Mouse (Mus musculus) liver, embryonic 15.5 days (tissue): ENCODE data around the gene Qtrt2. TPM values are rescaled to one million over a fixed set of nuclear protein-coding genes. Genes with fewer than 3 reads are reported as not detected.

Experiments
- ATAC-seq: fragments of 200-750 bp; cut with Nextera tagmentation; 2 replicates; pipeline ENCODE4 v1.8.0; 2017; ENCODE audit warnings: moderate number of reproducible peaks, mild to moderate bottlenecking, moderate library complexity; ENCODE audit not compliant: insufficient read depth
- H3K27ac ChIP-seq: fragments of 300-500 bp; sonication (generic); replicated peaks from 2 replicates; pipeline ENCODE4 v1.5.1; 2015; ENCODE audit warnings: mild to moderate bottlenecking, inconsistent platforms
- H3K27me3 ChIP-seq: fragments of 300-500 bp; sonication (generic); 2 replicates; pipeline ENCODE4 v1.6.1; 2015; ENCODE audit warnings: mild to moderate bottlenecking, inconsistent platforms
- H3K36me3 ChIP-seq: fragments of 300-500 bp; sonication (generic); replicated peaks from 2 replicates; pipeline ENCODE4 v1.6.1; 2015; ENCODE audit warnings: moderate library complexity, mild to moderate bottlenecking, inconsistent platforms
- H3K4me1 ChIP-seq: fragments of 300-500 bp; sonication (generic); replicated peaks from 2 replicates; pipeline ENCODE4 v1.6.1; 2015; ENCODE audit warnings: inconsistent platforms
- H3K4me2 ChIP-seq: fragments of 300-500 bp; sonication (generic); 2 replicates; pipeline ENCODE4 v1.6.1; 2015; ENCODE audit warnings: moderate library complexity, mild to moderate bottlenecking, inconsistent platforms
- H3K4me3 ChIP-seq: fragments of 300-500 bp; sonication (generic); replicated peaks from 2 replicates; pipeline ENCODE4 v1.5.1; 2015; ENCODE audit warnings: mild to moderate bottlenecking, inconsistent platforms
- H3K9ac ChIP-seq: fragments of 300-500 bp; sonication (generic); 2 replicates; pipeline ENCODE4 v1.6.1; 2015; ENCODE audit warnings: moderate library complexity, mild to moderate bottlenecking, inconsistent platforms
- H3K9me3 ChIP-seq: fragments of 300-500 bp; sonication (generic); replicated peaks from 2 replicates; pipeline ENCODE4 v1.6.1; 2016; ENCODE audit warnings: inconsistent platforms
- WGBS: fragments of 180-500 bp; shearing (Covaris S2); methylation state at CpG from one replicate; pipeline ENCODE4 v1.1.7; 2015; ENCODE audit warnings: mixed read lengths; ENCODE audit not compliant: insufficient replicate concordance; 5-methylcytosine and 5-hydroxymethylcytosine counted together
- polyA plus RNA-seq: library from polyadenylated mRNA; unstranded; fragments of >200 nt; fragmentation: Nextera tagmentation; extraction: Ambion mirVana; gene quantifications from 2 replicates; pipeline ENCODE4 v1.2.1, GENCODE M21; 2015

Gene Qtrt2
- polyA plus RNA-seq, 1 experiment from 2014 or later = 5.5 TPM

- Histone ChIP-seq H3K4me2 (no peak overlapping the region), H3K9me3 (no peaks in the 10 kb centered on the region), H3K27me3 (no peaks in the 10 kb centered on the region), H3K36me3 (no peaks in the 10 kb centered on the region), H3K27ac (no peak overlapping the region), H3K4me3 (no peak overlapping the region), H3K9ac (no peak overlapping the region), H3K4me1 (no peaks in the 10 kb centered on the region)
- no peak for ATAC-seq
- WGBS = 66% methylated on average over 1 of the region's 1 CpGs
These were observed 763 bp downstream of the Qtrt2 start for GRCm38 (mm10) chr16:43925846-43926245.

- WGBS = 51% methylated on average over 6 of the region's 6 CpGs
- Histone ChIP-seq H3K36me3 (no peaks in the 10 kb centered on the region), H3K9ac (no peak overlapping the region), H3K4me1 (no peaks in the 10 kb centered on the region), H3K27me3 (no peaks in the 10 kb centered on the region), H3K4me2 (no peak overlapping the region), H3K9me3 (no peaks in the 10 kb centered on the region), H3K4me3 (no peak overlapping the region), H3K27ac (no peak overlapping the region)
- no peak for ATAC-seq
These were observed 1.5 kb downstream of the Qtrt2 start for GRCm38 (mm10) chr16:43925001-43925558.

- H3K9me3 ChIP-seq = no peaks in the 10 kb centered on the region
- WGBS = 46% methylated on average over 3 of the region's 3 CpGs
- no peak overlapping the region for H3K9ac ChIP-seq
- no peak overlapping the region for H3K4me2 ChIP-seq
- ATAC-seq = no peak
- H3K4me1 ChIP-seq = no peaks in the 10 kb centered on the region
- H3K27ac ChIP-seq = no peak overlapping the region
- no peaks in the 10 kb centered on the region for H3K36me3 ChIP-seq
- no peak overlapping the region for H3K4me3 ChIP-seq
- H3K27me3 ChIP-seq = no peaks in the 10 kb centered on the region
These were observed 4.0 kb downstream of the Qtrt2 start for GRCm38 (mm10) chr16:43922630-43923029.

GRCm38 (mm10) chr16:43922024-43922423 is 4.6 kb downstream of the Qtrt2 start:
- H3K27me3 ChIP-seq = no peaks in the 10 kb centered on the region
- no peaks in the 10 kb centered on the region for H3K9me3 ChIP-seq
- ATAC-seq = no peak
- no peaks in the 10 kb centered on the region for H3K36me3 ChIP-seq
- H3K4me1 ChIP-seq = no peaks in the 10 kb centered on the region
- H3K4me2 ChIP-seq = no peak overlapping the region
- H3K4me3 ChIP-seq = no peak overlapping the region
- no peak overlapping the region for H3K27ac ChIP-seq
- H3K9ac ChIP-seq = no peak overlapping the region
- 59% methylated on average over 2 of the region's 2 CpGs for WGBS

- Histone ChIP-seq H3K4me1 (no peaks in the 10 kb centered on the region), H3K9me3 (no peaks in the 10 kb centered on the region), H3K27me3 (no peaks in the 10 kb centered on the region), H3K27ac (no peak overlapping the region), H3K4me3 (no peak overlapping the region), H3K4me2 (no peak overlapping the region), H3K9ac (no peak overlapping the region), H3K36me3 (no peaks in the 10 kb centered on the region)
- WGBS = 40% methylated on average over 3 of the region's 3 CpGs
- ATAC-seq = no peak
These were observed 7.7 kb downstream of the Qtrt2 start for GRCm38 (mm10) chr16:43918867-43919266.

- Histone ChIP-seq H3K9me3 (no peaks in the 10 kb centered on the region), H3K4me3 (no peak overlapping the region), H3K36me3 (no peaks in the 10 kb centered on the region), H3K4me1 (no peaks in the 10 kb centered on the region), H3K27ac (no peak overlapping the region), H3K9ac (no peak overlapping the region), H3K27me3 (no peaks in the 10 kb centered on the region), H3K4me2 (no peak overlapping the region)
- WGBS = 56% methylated on average over 2 of the region's 2 CpGs
- no peak for ATAC-seq
These were observed 17.7 kb downstream of the Qtrt2 start for GRCm38 (mm10) chr16:43908881-43909280.

GRCm38 (mm10) chr16:43900571-43900970 is 26.0 kb downstream of the Qtrt2 start:
- Histone ChIP-seq H3K4me3 (no peak overlapping the region), H3K27ac (no peak overlapping the region), H3K27me3 (no peaks in the 10 kb centered on the region), H3K4me2 (no peak overlapping the region), H3K4me1 (peaks cover 5% of the 10 kb centered on the region; the same call in 1 of the 2 replicates), H3K36me3 (no peaks in the 10 kb centered on the region), H3K9ac (no peak overlapping the region), H3K9me3 (no peaks in the 10 kb centered on the region)
- no peak for ATAC-seq

- 27% methylated on average over 4 of the region's 4 CpGs for WGBS
- H3K27ac ChIP-seq = no peak overlapping the region
- no peaks in the 10 kb centered on the region for H3K36me3 ChIP-seq
- H3K4me3 ChIP-seq = no peak overlapping the region
- H3K27me3 ChIP-seq = no peaks in the 10 kb centered on the region
- no peak for ATAC-seq
- no peaks in the 10 kb centered on the region for H3K9me3 ChIP-seq
- H3K4me2 ChIP-seq = no peak overlapping the region
- peaks cover 5% of the 10 kb centered on the region; the same call in 1 of the 2 replicates for H3K4me1 ChIP-seq
- no peak overlapping the region for H3K9ac ChIP-seq
These were observed 26.5 kb downstream of the Qtrt2 start for GRCm38 (mm10) chr16:43900138-43900537.

- Histone ChIP-seq H3K4me2 (no peak overlapping the region), H3K9me3 (no peaks in the 10 kb centered on the region), H3K4me1 (peaks cover 11% of the 10 kb centered on the region; the same call in 1 of the 2 replicates), H3K27me3 (no peaks in the 10 kb centered on the region), H3K9ac (no peak overlapping the region), H3K27ac (no peak overlapping the region), H3K36me3 (no peaks in the 10 kb centered on the region), H3K4me3 (no peak overlapping the region)
- ATAC-seq = no peak
- 72% methylated on average over 8 of the region's 8 CpGs for WGBS
These were observed 32.1 kb downstream of the Qtrt2 start for GRCm38 (mm10) chr16:43894501-43894900.

GRCm38 (mm10) chr16:43890747-43891336 is 35.8 kb downstream of the Qtrt2 start:
- no peak overlapping the region for H3K9ac ChIP-seq
- H3K4me2 ChIP-seq = peak overlapping the region; percentile 75; the same call in 1 of the 2 replicates
- H3K4me3 ChIP-seq = peak overlapping the region; percentile 80; the same call in 1 of the 2 replicates
- WGBS = 61% methylated on average over 4 of the region's 4 CpGs
- no peaks in the 10 kb centered on the region for H3K27me3 ChIP-seq
- no peaks in the 10 kb centered on the region for H3K36me3 ChIP-seq
- H3K27ac ChIP-seq = no peak overlapping the region
- no peaks in the 10 kb centered on the region for H3K9me3 ChIP-seq
- no peak for ATAC-seq
- H3K4me1 ChIP-seq = peaks cover 22% of the 10 kb centered on the region; the same call in 1 of the 2 replicates

GRCm38 (mm10) chr16:43890005-43890336 is 36.6 kb downstream of the Qtrt2 start:
- H3K4me1 ChIP-seq = peaks cover 22% of the 10 kb centered on the region; the same call in 1 of the 2 replicates
- H3K27me3 ChIP-seq = no peaks in the 10 kb centered on the region
- no peaks in the 10 kb centered on the region for H3K9me3 ChIP-seq
- H3K4me2 ChIP-seq = peak overlapping the region; percentile 75
- peak overlapping the region; percentile 71 for H3K9ac ChIP-seq
- under 1% methylated on average over 9 of the region's 9 CpGs for WGBS
- no peaks in the 10 kb centered on the region for H3K36me3 ChIP-seq
- H3K4me3 ChIP-seq = peak overlapping the region; percentile 80
- ATAC-seq = peak; percentile 87
- 0 out of 2 replicates have a peak overlapping the region, but pooled peaks have one; percentile 52 for H3K27ac ChIP-seq
